Mouse (Mus musculus): ENCODE measurements around the gene Ccdc3. TPM values are rescaled to one million over a fixed set of nuclear protein-coding genes. Genes with fewer than 3 reads are reported as not detected.

Gene Ccdc3
- polyA plus RNA-seq, 1 experiment from 2014 or later, result 10.2 TPM

- Histone ChIP-seq H3K27me3 (replicated peaks) (0 out of 2 replicates have a peak, but pooled peaks cover 4% of the 10 kb centered on the region), H3K9me3 (replicated peaks) (no peaks in the 10 kb centered on the region), H3K27ac (peak overlapping the region; percentile 40; the same call in 1 of the 2 replicates), H3K4me2 (no peak overlapping the region), H3K9ac (no peak overlapping the region), H3K4me3 (no peak overlapping the region), H3K4me1 (no peaks in the 10 kb centered on the region), H3K36me3 (no peaks in the 10 kb centered on the region)
- ATAC-seq, result no peak
- WGBS (ENCODE audit: insufficient replicate concordance), result 69% methylated on average over 5 of the region's 5 CpGs
These were observed 10.2 kb upstream of the Ccdc3 start for GRCm38 (mm10) chr2:5127369-5127768.

DNA sequence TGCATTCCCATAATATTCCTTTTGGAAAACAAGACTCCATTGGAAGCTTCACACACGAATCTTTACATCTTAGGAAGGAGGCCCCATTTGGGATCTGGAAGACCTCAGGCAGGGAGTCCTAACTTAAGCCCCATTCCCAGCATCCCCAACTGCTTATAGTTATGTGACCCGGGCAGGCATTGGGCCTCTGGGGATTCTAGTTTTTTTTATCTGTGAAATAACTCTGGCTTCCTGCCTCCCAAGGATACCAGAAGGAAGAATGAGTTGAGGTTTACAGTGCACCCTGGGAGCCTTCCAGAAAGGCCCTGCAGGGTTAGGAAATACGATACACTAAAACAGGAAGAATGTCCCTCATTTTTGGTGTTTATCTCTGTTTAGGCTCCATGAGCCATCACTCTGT is 8.5 kb upstream of the Ccdc3 start:
- H3K4me1 ChIP-seq, result no peaks in the 10 kb centered on the region
- no peak overlapping the region for H3K4me2 ChIP-seq

DNA sequence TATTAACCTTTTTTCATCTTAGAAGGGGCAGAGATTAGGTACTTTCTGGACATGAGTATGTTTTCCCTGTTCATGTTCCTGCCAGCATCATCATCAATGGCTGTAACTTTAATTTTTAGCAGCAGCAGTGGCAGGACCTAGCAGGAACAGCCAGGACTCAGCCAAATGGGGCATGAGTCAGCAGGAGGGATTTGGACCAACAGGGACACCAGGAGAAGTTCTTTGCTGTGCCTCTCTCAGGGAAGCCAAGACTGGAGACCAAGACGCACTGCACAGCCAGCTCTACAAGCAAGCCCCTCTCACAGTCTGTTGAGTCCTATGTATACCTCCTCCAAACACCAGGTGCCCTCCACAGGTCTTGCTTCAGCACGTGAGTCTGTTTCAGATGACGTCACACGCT is 5.5 kb upstream of the Ccdc3 start:
- Histone ChIP-seq H3K9ac (no peak overlapping the region), H3K4me3 (no peak overlapping the region), H3K4me2 (no peak overlapping the region), H3K27ac (no peak overlapping the region), H3K4me1 (no peaks in the 10 kb centered on the region), H3K36me3 (no peaks in the 10 kb centered on the region), H3K9me3 (replicated peaks) (no peaks in the 10 kb centered on the region), H3K27me3 (replicated peaks) (peaks cover 27% of the 10 kb centered on the region)
- ATAC-seq, result no peak
- WGBS (ENCODE audit: insufficient replicate concordance), result 66% methylated on average over 4 of the region's 4 CpGs

More for the DNA sequence above, 8.5 kb upstream of the Ccdc3 start:
- Histone ChIP-seq H3K27me3 (replicated peaks) (0 out of 2 replicates have a peak, but pooled peaks cover 7% of the 10 kb centered on the region), H3K4me3 (no peak overlapping the region), H3K9me3 (replicated peaks) (no peaks in the 10 kb centered on the region), H3K9ac (no peak overlapping the region), H3K27ac (no peak overlapping the region), H3K36me3 (no peaks in the 10 kb centered on the region)
- no peak for ATAC-seq
- 33% methylated on average over 3 of the region's 3 CpGs for WGBS (ENCODE audit: insufficient replicate concordance)

DNA sequence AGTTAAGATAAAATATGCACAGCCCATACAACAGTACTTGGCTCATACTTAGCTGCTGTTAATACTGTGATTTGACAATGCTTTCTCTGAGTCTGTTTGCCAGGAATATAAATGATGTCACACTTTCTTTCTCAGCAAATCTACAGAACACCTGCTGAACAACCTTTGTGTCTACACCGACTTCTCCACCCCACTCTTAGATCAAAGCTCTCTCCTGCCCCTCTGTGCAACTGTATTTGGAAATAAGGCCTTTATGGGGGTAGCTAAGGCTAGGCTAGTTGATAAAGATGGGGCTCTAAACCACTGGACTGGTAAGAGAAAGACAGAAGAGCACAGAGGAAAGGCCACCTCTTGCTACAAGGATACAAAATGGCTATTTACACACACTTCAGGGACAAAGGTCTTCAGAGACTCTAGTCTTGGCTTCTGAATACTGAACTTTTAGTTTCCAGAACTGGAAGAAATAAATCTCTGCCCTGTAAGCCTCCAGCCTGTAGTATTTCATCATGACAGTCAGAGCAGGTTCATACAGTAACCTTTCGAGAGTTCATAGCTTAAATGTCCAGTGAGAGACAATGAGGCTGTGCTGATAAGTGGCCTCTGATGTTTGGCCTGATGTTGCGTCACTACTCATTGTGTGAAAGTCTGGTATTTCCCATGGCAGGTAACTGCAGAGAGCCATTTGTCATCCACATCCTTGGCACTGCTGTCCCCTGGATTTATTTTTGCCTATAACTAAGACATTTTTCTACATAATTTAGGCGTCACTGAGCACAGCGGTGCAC is 2.4 kb upstream of the Ccdc3 start:
- Histone ChIP-seq H3K9ac (no peak overlapping the region), H3K4me2 (no peak overlapping the region), H3K36me3 (no peaks in the 10 kb centered on the region), H3K4me1 (no peaks in the 10 kb centered on the region), H3K4me3 (no peak overlapping the region), H3K9me3 (replicated peaks) (no peaks in the 10 kb centered on the region), H3K27me3 (replicated peaks) (peaks cover 58% of the 10 kb centered on the region), H3K27ac (no peak overlapping the region)
- ATAC-seq, result no peak
- WGBS (ENCODE audit: insufficient replicate concordance), result 65% methylated on average over 5 of the region's 5 CpGs

DNA sequence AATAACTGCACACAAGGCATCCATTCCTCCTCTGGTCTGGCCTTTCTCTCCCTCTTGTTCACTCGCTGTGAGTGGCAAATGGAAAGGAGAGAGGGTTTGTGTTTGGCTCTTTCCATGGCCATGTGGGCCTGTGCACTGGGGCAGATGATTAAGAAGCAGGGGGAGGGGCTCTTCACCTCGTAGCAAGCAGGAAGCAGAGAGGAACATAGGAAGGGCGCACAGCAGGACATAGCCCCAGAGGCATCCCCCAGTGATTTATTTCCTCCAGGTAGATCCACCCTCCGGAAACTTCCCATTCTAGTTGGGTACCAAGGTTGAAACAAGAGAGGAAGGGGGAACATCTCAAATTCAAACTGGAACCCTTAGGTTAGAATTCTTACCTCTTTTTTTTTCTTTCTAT is 2.4 kb downstream of the Ccdc3 start:
- Histone ChIP-seq H3K4me2 (no peak overlapping the region), H3K27me3 (replicated peaks) (peaks cover 64% of the 10 kb centered on the region), H3K4me1 (no peaks in the 10 kb centered on the region), H3K9ac (no peak overlapping the region), H3K27ac (no peak overlapping the region), H3K9me3 (replicated peaks) (no peaks in the 10 kb centered on the region), H3K4me3 (no peak overlapping the region), H3K36me3 (no peaks in the 10 kb centered on the region)
- ATAC-seq, result no peak
- 26% methylated on average over 4 of the region's 4 CpGs for WGBS (ENCODE audit: insufficient replicate concordance)

- no peak overlapping the region for H3K9ac ChIP-seq
- no peaks in the 10 kb centered on the region for H3K36me3 ChIP-seq
- no peak overlapping the region for H3K4me3 ChIP-seq
- no peak for ATAC-seq
- no peak overlapping the region for H3K4me2 ChIP-seq
- no peak overlapping the region for H3K27ac ChIP-seq
- H3K9me3 ChIP-seq (replicated peaks), result no peaks in the 10 kb centered on the region
- H3K27me3 ChIP-seq (replicated peaks), result peaks cover 27% of the 10 kb centered on the region
- no peaks in the 10 kb centered on the region for H3K4me1 ChIP-seq
- 48% methylated on average over 6 of the region's 6 CpGs for WGBS (ENCODE audit: insufficient replicate concordance)
These were observed 6.9 kb downstream of the Ccdc3 start for GRCm38 (mm10) chr2:5144446-5144845.

DNA sequence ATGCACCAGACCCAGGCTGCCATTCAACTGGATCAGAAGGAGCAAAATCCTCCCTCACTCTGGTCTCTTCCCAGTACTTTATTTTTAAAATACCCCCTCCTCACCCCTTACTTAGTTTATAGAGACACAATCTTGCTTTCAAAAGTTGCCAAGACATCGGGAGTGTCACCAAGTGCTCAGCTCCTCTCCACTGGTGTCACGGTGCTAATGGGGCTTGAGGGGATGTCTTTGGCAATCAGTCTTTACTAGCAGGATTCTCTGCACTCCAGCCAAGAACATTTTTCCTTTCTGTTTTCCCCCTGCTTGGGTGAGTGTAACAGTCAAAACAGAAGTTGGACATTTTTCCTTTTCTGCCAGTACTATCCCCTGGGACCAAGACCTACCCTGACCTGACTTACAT is 10.3 kb downstream of the Ccdc3 start:
- H3K4me1 ChIP-seq, result no peaks in the 10 kb centered on the region
- H3K4me3 ChIP-seq, result no peak overlapping the region
- H3K27me3 ChIP-seq (replicated peaks), result 0 out of 2 replicates have a peak, but pooled peaks cover 6% of the 10 kb centered on the region
- no peak overlapping the region for H3K9ac ChIP-seq
- H3K27ac ChIP-seq, result no peak overlapping the region
- 59% methylated on average over 2 of the region's 2 CpGs for WGBS (ENCODE audit: insufficient replicate concordance)
- no peak overlapping the region for H3K4me2 ChIP-seq
- ATAC-seq, result no peak
- H3K9me3 ChIP-seq (replicated peaks), result no peaks in the 10 kb centered on the region
- no peaks in the 10 kb centered on the region for H3K36me3 ChIP-seq

- H3K4me3 ChIP-seq, result no peak overlapping the region
- ATAC-seq, result no peak
- no peaks in the 10 kb centered on the region for H3K9me3 ChIP-seq (replicated peaks)
- no peak overlapping the region for H3K27ac ChIP-seq
- 77% methylated on average over 5 of the region's 5 CpGs for WGBS (ENCODE audit: insufficient replicate concordance)
- no peak overlapping the region for H3K4me2 ChIP-seq
- no peak overlapping the region for H3K9ac ChIP-seq
- H3K27me3 ChIP-seq (replicated peaks), result no peaks in the 10 kb centered on the region
- no peaks in the 10 kb centered on the region for H3K36me3 ChIP-seq
- H3K4me1 ChIP-seq, result no peaks in the 10 kb centered on the region
These were observed 17.1 kb downstream of the Ccdc3 start for GRCm38 (mm10) chr2:5154711-5155110.

DNA sequence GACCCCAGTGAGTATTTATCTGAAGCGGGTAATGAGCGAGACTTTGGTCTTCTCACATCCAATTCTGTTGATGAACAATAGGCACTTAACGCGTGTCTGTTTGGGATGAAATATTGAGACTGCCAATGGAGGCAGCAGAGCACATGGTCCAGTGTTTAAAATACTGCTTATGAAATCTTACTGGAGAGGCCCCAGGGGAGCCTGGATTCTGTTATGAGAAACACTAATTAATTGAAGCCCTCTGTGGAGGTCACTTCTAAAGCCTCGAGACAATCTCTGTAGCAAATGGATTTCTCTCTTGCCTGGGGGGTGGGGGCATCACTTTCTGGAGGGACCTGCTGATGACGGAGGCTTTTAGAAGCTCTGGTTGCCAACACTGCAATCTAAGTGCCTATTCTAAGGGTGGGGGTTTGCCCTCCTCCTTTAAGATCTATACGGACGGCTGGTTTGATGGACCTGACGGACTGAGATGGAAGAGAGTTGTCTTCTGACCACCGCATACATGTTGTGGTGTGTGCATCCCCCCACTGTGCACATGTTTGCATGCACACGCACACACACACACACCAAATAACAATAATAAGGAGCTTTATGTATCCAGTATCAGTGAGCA is 22.8 kb downstream of the Ccdc3 start:
- Histone ChIP-seq H3K4me2 (no peak overlapping the region), H3K9ac (no peak overlapping the region), H3K4me3 (no peak overlapping the region), H3K4me1 (peaks cover 25% of the 10 kb centered on the region), H3K36me3 (no peaks in the 10 kb centered on the region), H3K27me3 (replicated peaks) (no peaks in the 10 kb centered on the region), H3K27ac (no peak overlapping the region), H3K9me3 (replicated peaks) (no peaks in the 10 kb centered on the region)
- no peak for ATAC-seq
- 74% methylated on average over 11 of the region's 11 CpGs for WGBS (ENCODE audit: insufficient replicate concordance)

DNA sequence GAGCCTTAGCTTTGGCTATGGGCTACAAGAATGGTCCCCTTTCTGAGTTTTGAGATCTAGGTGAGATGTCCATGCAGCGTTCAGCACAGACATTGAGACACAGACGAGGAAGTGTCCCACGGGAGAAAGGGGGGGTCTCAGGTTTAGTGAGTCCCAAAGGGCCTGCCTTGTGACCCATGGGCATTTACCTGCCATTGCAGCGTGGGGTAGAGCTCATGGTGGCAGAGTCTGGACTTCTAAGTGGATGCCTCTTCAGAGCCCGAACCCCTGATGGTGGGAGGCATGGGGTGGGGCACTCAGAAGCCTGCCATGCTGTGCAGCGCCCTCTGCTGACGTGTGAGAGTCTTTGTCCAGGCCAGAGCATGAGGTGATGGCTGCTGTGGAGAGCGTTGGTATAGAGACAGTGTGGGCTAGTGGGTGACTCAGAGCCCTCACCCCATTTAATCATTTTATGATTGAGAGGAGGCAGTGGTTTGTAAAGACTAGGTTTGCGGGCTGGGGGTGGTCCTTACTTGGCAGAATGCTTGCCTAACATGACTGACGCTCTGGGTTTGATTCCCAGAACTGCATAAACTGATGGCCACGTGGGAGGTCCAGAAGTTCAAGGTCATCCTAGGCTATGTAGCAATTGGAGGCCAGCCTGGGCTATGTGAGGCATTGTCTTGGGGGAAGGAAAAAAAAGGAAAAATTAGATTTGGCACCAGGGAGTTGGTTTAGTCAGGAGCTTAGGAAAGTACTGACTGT is 23.6 kb downstream of the Ccdc3 start:
- Histone ChIP-seq H3K9ac (no peak overlapping the region), H3K9me3 (replicated peaks) (no peaks in the 10 kb centered on the region), H3K27me3 (replicated peaks) (no peaks in the 10 kb centered on the region), H3K36me3 (no peaks in the 10 kb centered on the region), H3K4me2 (no peak overlapping the region), H3K4me1 (peaks cover 25% of the 10 kb centered on the region), H3K27ac (no peak overlapping the region), H3K4me3 (no peak overlapping the region)
- 53% methylated on average over 11 of the region's 11 CpGs for WGBS (ENCODE audit: insufficient replicate concordance)
- ATAC-seq, result peak; percentile 44; the same call in 1 of the 2 replicates

DNA sequence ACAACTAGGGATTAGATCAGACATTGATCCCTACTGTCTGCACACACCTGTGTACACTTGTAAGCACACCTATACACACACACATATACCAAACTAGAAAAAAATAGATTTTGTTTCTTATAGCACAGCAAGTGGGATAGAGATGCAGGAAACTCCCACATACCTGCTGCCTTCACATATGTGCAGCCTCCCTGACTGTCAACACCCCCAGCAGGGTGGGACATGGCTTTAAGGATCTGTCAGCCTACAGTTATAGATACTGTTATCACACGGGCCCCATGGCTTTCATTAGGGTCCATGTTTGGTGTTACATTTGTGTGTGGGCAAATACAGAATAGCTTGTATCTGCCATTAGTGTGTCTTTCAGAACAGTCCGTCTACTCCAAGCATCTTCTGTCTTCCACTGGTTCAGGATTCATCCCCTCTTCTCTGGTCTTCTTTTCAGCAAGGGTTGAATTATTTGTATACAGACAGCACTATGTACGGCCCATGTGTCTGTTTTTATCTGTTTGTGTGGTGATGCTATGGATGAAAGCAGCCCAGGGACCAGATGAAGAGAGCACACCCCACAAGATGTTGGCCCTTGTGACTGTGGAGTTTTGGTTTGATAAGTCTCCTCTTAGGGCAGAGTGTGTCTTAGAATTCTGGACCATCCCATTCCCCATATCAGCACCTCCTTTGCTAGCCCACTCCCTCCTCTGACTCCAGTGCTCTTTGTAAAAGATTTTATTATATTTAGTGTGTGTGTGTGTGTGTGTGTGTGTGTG is 24.5 kb downstream of the Ccdc3 start:
- 40% methylated on average over 3 of the region's 3 CpGs for WGBS (ENCODE audit: insufficient replicate concordance)
- no peaks in the 10 kb centered on the region for H3K9me3 ChIP-seq (replicated peaks)
- H3K9ac ChIP-seq, result no peak overlapping the region
- no peak overlapping the region for H3K4me2 ChIP-seq
- H3K36me3 ChIP-seq, result no peaks in the 10 kb centered on the region
- H3K4me3 ChIP-seq, result no peak overlapping the region
- no peak overlapping the region for H3K27ac ChIP-seq
- peaks cover 25% of the 10 kb centered on the region for H3K4me1 ChIP-seq
- ATAC-seq, result peak; percentile 67; the same call in 1 of the 2 replicates
- no peaks in the 10 kb centered on the region for H3K27me3 ChIP-seq (replicated peaks)

All from liver, embryonic 12.5 days (tissue).